Mouse (Mus musculus) thymus, postnatal 36 days (tissue): ENCODE data around the gene Sema4d.
"Not testable (repeated sequence)": the region's sequence is repeated elsewhere in the genome, so short reads cannot be mapped to it uniquely, and the experiment has no call there.

Experiments
- DNase-seq, 2 experiments: peaks; one replicate each; pipeline ENCODE4 v3.0.0; 2022; ENCODE audit warnings: mixed read lengths in 2 of 2

Gene Sema4d

GRCm38 (mm10) chr13:51793425-51793891, at the start of gene Sema4d:
Gene Sema4d, minus strand, starts transcription at chr13:51793747.
- peak; percentile 79 to 88 for DNase-seq

- no peak for DNase-seq
These were observed 49.8 kb upstream of the Sema4d start for GRCm38 (mm10) chr13:51843298-51843697.

- no peak for DNase-seq
These were observed 49.2 kb upstream of the Sema4d start for GRCm38 (mm10) chr13:51842773-51843172.

GRCm38 (mm10) chr13:51842191-51842590, 48.6 kb upstream of the Sema4d start:
- DNase-seq: no peak

GRCm38 (mm10) chr13:51841541-51842115, 48.1 kb upstream of the Sema4d start:
- DNase-seq: no peak

GRCm38 (mm10) chr13:51840702-51841101, 47.2 kb upstream of the Sema4d start:
- no peak for DNase-seq

GRCm38 (mm10) chr13:51839250-51840026, 45.9 kb upstream of the Sema4d start:
- no peak for DNase-seq

GRCm38 (mm10) chr13:51837402-51837801, 43.9 kb upstream of the Sema4d start:
- DNase-seq: no peak

- not testable (repeated sequence) for DNase-seq
These were observed 41.7 kb upstream of the Sema4d start for GRCm38 (mm10) chr13:51835208-51835607.

- no peak for DNase-seq
These were observed 41.0 kb upstream of the Sema4d start for GRCm38 (mm10) chr13:51834520-51834919.

GRCm38 (mm10) chr13:51834024-51834423, 40.5 kb upstream of the Sema4d start:
- peak; percentile 40 to 44 for DNase-seq

- no peak for DNase-seq
These were observed 40.1 kb upstream of the Sema4d start for GRCm38 (mm10) chr13:51833611-51834010.

- no peak for DNase-seq
These were observed 38.9 kb upstream of the Sema4d start for GRCm38 (mm10) chr13:51832491-51832890.

- DNase-seq: peak; percentile 31 to 39
These were observed 37.4 kb upstream of the Sema4d start for GRCm38 (mm10) chr13:51830744-51831450.

- DNase-seq: no peak
These were observed 30.4 kb upstream of the Sema4d start for GRCm38 (mm10) chr13:51823822-51824495.

- no peak for DNase-seq
These were observed 28.4 kb upstream of the Sema4d start for GRCm38 (mm10) chr13:51821988-51822387.

- DNase-seq: no peak
These were observed 25.8 kb upstream of the Sema4d start for GRCm38 (mm10) chr13:51819351-51819750.

GRCm38 (mm10) chr13:51818944-51819326, 25.4 kb upstream of the Sema4d start:
- no peak for DNase-seq

- DNase-seq: no peak
These were observed 24.8 kb upstream of the Sema4d start for GRCm38 (mm10) chr13:51818170-51818943.

- DNase-seq: no peak
These were observed 23.1 kb upstream of the Sema4d start for GRCm38 (mm10) chr13:51816559-51817041.

- DNase-seq: peak; percentile 84 to 86
These were observed 22.4 kb upstream of the Sema4d start for GRCm38 (mm10) chr13:51815865-51816504.

GRCm38 (mm10) chr13:51814646-51815045, 21.1 kb upstream of the Sema4d start:
- DNase-seq: no peak
